Mouse (Mus musculus) liver, embryonic 14.5 days (tissue): ENCODE data around the gene Trp53bp2.
A peak's percentile ranks its signal among the peaks of the same experiment; 100 is the strongest.

Experiments used
- CTCF ChIP-seq: IDR thresholded peaks from 2 replicates; pipeline ENCODE4 v1.5.1; 2016; ENCODE audit warnings: antibody characterized with exemption, low read depth, control low read depth
- EP300 ChIP-seq: IDR thresholded peaks from 2 replicates; pipeline ENCODE4 v1.6.1; 2016; ENCODE audit warnings: antibody characterized with exemption, low read depth

DNA sequence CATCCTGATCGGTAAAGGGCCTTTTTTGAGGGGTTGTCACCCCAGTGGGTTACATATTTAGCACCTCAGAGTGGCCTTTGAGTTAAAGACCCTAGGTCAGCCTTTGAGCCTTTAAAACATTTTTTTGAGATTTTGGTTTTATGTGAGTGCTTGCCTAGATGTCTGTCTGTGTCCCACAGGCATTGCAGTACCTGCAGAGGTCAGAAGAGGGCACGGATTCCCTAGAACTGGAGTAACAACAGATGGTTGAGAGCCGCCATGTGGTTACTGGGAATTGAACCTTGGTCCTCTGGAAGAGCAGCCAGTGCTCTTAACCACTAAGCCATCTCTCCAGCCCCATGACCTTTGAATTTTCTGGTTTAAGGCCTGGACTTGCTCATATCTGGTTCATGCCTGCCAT, 27.6 kb upstream of the Trp53bp2 start:
- TF ChIP-seq CTCF (peak; percentile 31; the same call in 1 of the 2 replicates), EP300 (no peak)
